Mouse (Mus musculus): ENCODE results near the gene Serpinb9c. TPM values are rescaled to one million over a fixed set of nuclear protein-coding genes. Genes with fewer than 3 reads are reported as not detected.
"Not testable (repeated sequence)": the region's sequence is repeated elsewhere in the genome, so short reads cannot be mapped to it uniquely, and the experiment has no call there.

Serpinb9c gene
- polyA plus RNA-seq (2016; fragmentation: Nextera tagmentation; extraction: Ambion mirVana) = not detected in 2 replicates

DNA sequence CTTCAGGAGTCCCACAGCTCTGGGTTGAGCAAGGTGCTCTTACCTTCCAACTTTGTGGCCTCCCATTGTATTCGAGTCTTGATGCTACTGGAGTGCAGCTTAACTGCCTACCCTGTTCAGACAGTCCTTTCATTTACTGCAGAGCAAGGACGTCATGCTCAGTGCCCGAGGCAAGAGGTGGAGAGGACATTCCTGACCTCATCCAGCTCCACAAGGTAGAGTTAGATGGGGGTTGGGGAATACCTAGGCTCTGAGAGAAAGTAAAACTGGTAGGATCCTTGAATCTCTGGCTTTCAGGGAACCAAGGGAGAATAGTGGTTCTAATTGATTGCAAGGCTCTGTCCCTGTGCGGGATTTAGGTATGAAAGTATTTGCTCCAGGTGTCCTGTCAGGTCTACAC is at the start of gene Serpinb9c:
Gene Serpinb9c, minus strand, starts transcription at position 101 of the 400 bp plus-strand sequence.
- H3K4me3 ChIP-seq = no peak within 1 kb of the TSS
- H3K36me3 ChIP-seq = no peaks in the 10 kb centered on the region
- H3K27me3 ChIP-seq (ENCODE audit: insufficient read depth, poor library complexity, severe bottlenecking) = no peaks in the 10 kb centered on the region
- 83% methylated on average over 4 of the region's 4 CpGs for WGBS
- H3K9me3 ChIP-seq = peaks cover 18% of the 10 kb centered on the region; the same call in 1 of the 2 replicates
- H3K4me1 ChIP-seq (replicated peaks) = no peaks in the 10 kb centered on the region
- no peak within 1 kb of the TSS for H3K27ac ChIP-seq
- DNase-seq (ENCODE audit: low spot score) = no peak

DNA sequence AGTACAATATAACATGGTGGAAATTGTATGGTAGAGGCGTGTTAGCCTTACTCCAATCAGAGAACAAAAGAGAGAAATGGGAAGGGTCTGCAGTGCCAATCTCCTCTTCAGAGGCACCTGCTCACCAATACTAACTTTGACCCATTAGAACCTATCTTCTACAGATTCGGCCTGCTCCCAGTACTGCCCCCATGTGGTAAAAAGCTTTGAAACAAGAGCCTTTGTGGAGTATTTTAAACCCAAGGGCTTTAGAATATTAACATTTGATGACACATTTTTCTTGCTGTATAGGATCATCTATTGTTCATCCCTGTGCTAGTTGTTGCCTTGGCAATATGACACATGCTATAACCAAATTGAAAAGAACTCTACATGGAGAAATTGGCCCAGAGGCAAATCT is 40.2 kb upstream of the Serpinb9c start:
- DNase-seq (ENCODE audit: low spot score) = no peak
- Histone ChIP-seq H3K27ac (no peak overlapping the region), H3K36me3 (no peaks in the 10 kb centered on the region), H3K4me3 (no peak overlapping the region), H3K27me3 (ENCODE audit: insufficient read depth, poor library complexity, severe bottlenecking) (no peaks in the 10 kb centered on the region), H3K4me1 (replicated peaks) (no peaks in the 10 kb centered on the region), H3K9me3 (no peaks in the 10 kb centered on the region)
- 61% methylated on average over 2 of the region's 2 CpGs for WGBS

DNA sequence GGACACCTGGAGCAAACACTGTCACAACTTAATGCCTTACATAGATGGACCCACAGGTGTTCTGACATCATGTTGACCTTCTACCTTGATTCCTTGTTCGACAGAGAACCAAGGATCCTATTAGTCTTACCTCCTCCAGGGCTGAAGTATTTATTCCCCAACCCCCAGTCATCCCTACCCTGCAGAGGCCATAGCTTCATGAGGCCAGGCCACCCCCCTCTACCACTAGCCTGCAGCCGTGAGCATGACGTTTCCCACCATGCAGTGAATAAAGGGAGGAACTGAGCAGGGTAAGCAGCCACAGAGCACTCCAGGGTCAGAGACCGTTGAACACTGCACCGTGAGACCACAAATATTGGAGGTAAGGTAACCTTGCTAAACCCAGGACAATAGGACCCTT is 33.1 kb upstream of the Serpinb9c start, which contains the start of gene Serpinb9d:
Gene Serpinb9d, plus strand, starts transcription at position 301 of the 400 bp plus-strand sequence.
- no peak for DNase-seq (ENCODE audit: low spot score)
- no peaks in the 10 kb centered on the region for H3K36me3 ChIP-seq
- H3K27me3 ChIP-seq (ENCODE audit: insufficient read depth, poor library complexity, severe bottlenecking) = no peaks in the 10 kb centered on the region
- no peaks in the 10 kb centered on the region; the same call in 1 of the 2 replicates for H3K9me3 ChIP-seq
- no peak within 1 kb of the TSS for H3K4me3 ChIP-seq
- 79% methylated on average over 5 of the region's 5 CpGs for WGBS
- no peak within 1 kb of the TSS for H3K27ac ChIP-seq
- no peaks in the 10 kb centered on the region for H3K4me1 ChIP-seq (replicated peaks)

DNA sequence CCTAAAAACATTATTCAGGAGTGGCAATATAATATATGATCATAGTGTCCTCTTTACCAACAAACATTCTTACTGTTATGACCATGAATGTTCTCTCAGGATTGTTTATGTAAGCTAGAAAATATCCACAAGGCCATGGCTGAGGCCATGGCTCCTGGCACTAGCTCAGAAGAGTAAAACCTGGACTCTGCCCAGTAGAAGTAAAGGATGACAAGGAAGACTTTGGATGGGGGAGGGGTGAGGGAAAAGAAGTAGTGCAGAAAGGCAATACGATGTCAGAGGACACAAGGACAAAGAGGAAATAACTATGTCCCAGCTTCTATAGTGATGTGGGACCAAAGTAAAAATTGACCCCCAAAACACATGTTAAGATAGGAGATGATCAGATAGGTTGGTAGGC is 30.9 kb upstream of the Serpinb9c start:
- H3K27me3 ChIP-seq (ENCODE audit: insufficient read depth, poor library complexity, severe bottlenecking); H3K27ac ChIP-seq; DNase-seq (ENCODE audit: low spot score); H3K9me3 ChIP-seq; H3K4me3 ChIP-seq; H3K36me3 ChIP-seq; H3K4me1 ChIP-seq (replicated peaks): not testable (repeated sequence)
- 75% methylated on average over 1 of the region's 1 CpGs for WGBS

DNA sequence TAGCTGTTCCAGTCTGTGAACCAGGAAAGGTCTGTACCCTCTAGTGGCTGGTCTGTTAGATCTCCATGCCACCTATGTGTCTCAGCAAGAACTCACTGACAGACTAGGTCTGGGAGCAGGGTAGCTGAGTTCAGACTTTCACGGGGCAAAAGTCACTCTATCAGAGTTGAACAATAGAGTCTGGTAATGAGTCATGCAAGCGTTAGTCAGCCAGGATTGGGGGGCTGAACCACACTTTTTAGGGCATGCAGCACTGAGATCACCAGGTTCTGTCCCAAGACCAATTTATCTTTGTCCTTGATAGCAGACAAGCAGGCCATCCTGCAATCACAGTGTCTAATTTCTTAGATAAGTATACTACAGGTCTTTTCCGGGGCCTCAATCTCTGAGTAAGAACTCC is 18.1 kb downstream of the Serpinb9c start:
- DNase-seq (ENCODE audit: low spot score) = no peak
- no peaks in the 10 kb centered on the region for H3K4me1 ChIP-seq (replicated peaks)
- H3K4me3 ChIP-seq = no peak overlapping the region
- no peaks in the 10 kb centered on the region for H3K36me3 ChIP-seq
- WGBS = 82% methylated on average over 3 of the region's 3 CpGs
- H3K27ac ChIP-seq = no peak overlapping the region
- peaks cover 6% of the 10 kb centered on the region for H3K9me3 ChIP-seq
- no peaks in the 10 kb centered on the region for H3K27me3 ChIP-seq (ENCODE audit: insufficient read depth, poor library complexity, severe bottlenecking)

DNA sequence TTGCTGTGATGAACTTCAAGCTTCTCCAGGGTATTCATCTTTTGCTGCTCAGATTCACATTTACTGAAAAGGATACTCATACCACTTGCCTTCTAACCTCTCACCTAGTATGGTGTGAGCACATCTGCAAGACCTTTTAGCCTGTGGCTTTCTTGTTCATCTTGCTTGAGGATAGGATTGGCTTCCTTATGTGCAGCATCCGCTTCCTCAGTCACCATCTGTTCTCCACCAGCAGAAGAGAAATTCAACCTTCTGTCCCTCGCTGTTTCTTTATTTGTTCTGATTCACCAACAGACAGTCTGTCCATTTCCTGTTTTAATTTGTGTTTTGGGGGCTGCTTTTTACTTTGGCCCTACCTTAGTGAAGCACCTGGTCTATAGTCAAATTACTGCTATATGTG is 21.8 kb downstream of the Serpinb9c start:
- Histone ChIP-seq H3K4me1 (replicated peaks) (no peaks in the 10 kb centered on the region), H3K9me3 (peaks cover 8% of the 10 kb centered on the region; the same call in 1 of the 2 replicates), H3K27me3 (ENCODE audit: insufficient read depth, poor library complexity, severe bottlenecking) (no peaks in the 10 kb centered on the region), H3K36me3 (no peaks in the 10 kb centered on the region), H3K4me3 (no peak overlapping the region), H3K27ac (no peak overlapping the region)
- WGBS = 87% methylated on average over 2 of the region's 2 CpGs
- DNase-seq (ENCODE audit: low spot score) = no peak

DNA sequence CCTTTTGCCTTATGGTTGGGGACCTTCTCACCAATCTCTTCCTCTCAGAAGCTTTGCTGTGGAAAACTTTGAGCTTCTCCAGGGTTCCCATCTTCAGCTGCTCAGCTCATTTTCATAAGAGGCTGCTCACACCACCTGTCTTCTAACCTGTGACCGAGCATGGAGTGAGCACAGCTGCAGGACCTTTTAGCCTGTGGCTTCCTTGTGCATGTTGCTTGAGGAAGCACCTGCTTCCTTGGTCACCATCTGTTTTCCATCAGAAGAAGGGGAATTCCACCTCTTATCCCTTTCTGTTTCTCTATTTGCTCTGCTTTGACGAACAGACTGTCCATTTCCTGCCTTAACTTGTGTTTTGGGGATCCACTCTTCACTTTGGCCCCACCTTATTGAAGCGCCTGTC is 46.5 kb downstream of the Serpinb9c start:
- no peak for DNase-seq (ENCODE audit: low spot score)
- Histone ChIP-seq H3K4me3 (no peak overlapping the region), H3K27ac (no peak overlapping the region), H3K4me1 (replicated peaks) (no peaks in the 10 kb centered on the region), H3K36me3 (no peaks in the 10 kb centered on the region), H3K27me3 (ENCODE audit: insufficient read depth, poor library complexity, severe bottlenecking) (no peaks in the 10 kb centered on the region), H3K9me3 (peaks cover 7% of the 10 kb centered on the region)
- 71% methylated on average over 3 of the region's 3 CpGs for WGBS

DNA sequence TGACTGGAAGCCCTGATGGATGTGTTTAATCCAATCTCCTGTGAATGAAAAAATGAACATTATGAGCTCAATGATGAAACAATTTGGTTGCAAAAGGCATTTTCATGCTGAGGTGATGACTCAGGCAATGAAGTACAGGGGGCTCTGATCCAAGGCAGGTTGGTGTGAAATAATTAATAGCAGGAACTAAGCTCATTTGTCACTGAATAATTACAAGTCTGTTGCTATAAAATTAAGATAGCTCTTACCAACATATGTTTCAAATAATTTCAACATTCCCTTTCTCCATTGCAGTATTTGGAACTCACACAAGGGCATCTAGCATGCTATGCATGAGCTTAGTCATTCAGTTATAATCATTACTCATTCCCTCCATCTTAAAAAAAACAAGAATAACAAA is 53.9 kb downstream of the Serpinb9c start:
- no peaks in the 10 kb centered on the region for H3K27me3 ChIP-seq (ENCODE audit: insufficient read depth, poor library complexity, severe bottlenecking)
- no peak for DNase-seq (ENCODE audit: low spot score)
- no peaks in the 10 kb centered on the region for H3K36me3 ChIP-seq

More for the DNA sequence above, 53.9 kb downstream of the Serpinb9c start:
- Histone ChIP-seq H3K4me1 (replicated peaks) (no peaks in the 10 kb centered on the region), H3K9me3 (peaks cover 7% of the 10 kb centered on the region), H3K4me3 (no peak overlapping the region), H3K27ac (no peak overlapping the region)

Other genes with a start within 250 kb of the Serpinb9c start
- gene Serpinb6b, start 194.5 kb downstream of the Serpinb9c start, polyA plus RNA-seq (2016; fragmentation: Nextera tagmentation; extraction: Ambion mirVana) = 1.2 and 1.8 TPM in 2 replicates
- gene Serpinb9, start 156.5 kb downstream of the Serpinb9c start, polyA plus RNA-seq (2016; fragmentation: Nextera tagmentation; extraction: Ambion mirVana) = 0.75 and 0.84 TPM in 2 replicates
- 0.07 and 0.21 TPM in 2 replicates for gene Serpinb9b, start 132.3 kb downstream of the Serpinb9c start, polyA plus RNA-seq (2016; fragmentation: Nextera tagmentation; extraction: Ambion mirVana)
- gene Serpinb1b, start 81.2 kb downstream of the Serpinb9c start, polyA plus RNA-seq (2016; fragmentation: Nextera tagmentation; extraction: Ambion mirVana) = 0.54 and 3.5 TPM in 2 replicates
- not detected in 2 replicates for gene Serpinb9d, start 33.2 kb upstream of the Serpinb9c start, polyA plus RNA-seq (2016; fragmentation: Nextera tagmentation; extraction: Ambion mirVana)
- not detected in 2 replicates for gene Serpinb9e, start 89.9 kb upstream of the Serpinb9c start, polyA plus RNA-seq (2016; fragmentation: Nextera tagmentation; extraction: Ambion mirVana)
- gene Serpinb9f, start 164.3 kb upstream of the Serpinb9c start, polyA plus RNA-seq (2016; fragmentation: Nextera tagmentation; extraction: Ambion mirVana) = not detected in 2 replicates
- not detected in 2 replicates for gene Gm11397, start 236.0 kb upstream of the Serpinb9c start, polyA plus RNA-seq (2016; fragmentation: Nextera tagmentation; extraction: Ambion mirVana)

Data from hindbrain, embryonic 10.5 days (tissue).